Mouse (Mus musculus): ENCODE results near the gene Lrrc36. TPM values are rescaled to one million over a fixed set of nuclear protein-coding genes. Genes with fewer than 3 reads are reported as not detected.

The Lrrc36 gene
- polyA plus RNA-seq, 1 experiment from 2014 or later, result 0.17 TPM

DNA sequence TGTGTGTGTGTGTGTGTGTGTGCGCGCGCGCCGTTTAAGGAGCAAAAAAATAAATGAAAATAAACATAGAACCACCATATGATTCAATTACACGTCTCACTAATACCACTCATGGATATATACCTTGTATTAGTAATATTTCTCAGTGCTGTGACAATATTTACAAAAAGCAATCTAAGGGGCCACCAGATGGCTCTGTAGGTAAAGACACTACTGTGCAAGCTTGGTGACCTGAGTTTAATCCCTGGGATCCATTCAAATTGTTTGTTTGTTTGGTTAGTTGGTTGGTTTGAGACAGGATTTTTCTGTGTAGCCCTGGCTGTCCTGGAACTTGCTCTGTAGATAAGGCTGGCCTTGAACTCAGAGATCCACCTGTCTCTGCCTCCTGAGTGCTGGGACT is 3.4 kb upstream of the Lrrc36 start:
- Histone ChIP-seq H3K9ac (ENCODE audit: low read length) (no peak overlapping the region), H3K4me2 (ENCODE audit: low read depth, low read length) (no peak overlapping the region), H3K4me1 (ENCODE audit: control insufficient read depth, insufficient read depth, low read length) (0 out of 2 replicates have a peak, but pooled peaks cover 12% of the 10 kb centered on the region), H3K4me3 (replicated peaks; ENCODE audit: low read length) (no peak overlapping the region), H3K27me3 (ENCODE audit: control insufficient read depth, insufficient read depth, low read length) (peaks cover 16% of the 10 kb centered on the region; the same call in 1 of the 2 replicates), H3K9me3 (replicated peaks; ENCODE audit: control insufficient read depth, low read length) (no peaks in the 10 kb centered on the region), H3K36me3 (ENCODE audit: control insufficient read depth, insufficient read depth, low read length) (no peaks in the 10 kb centered on the region), H3K27ac (ENCODE audit: low read length) (no peak overlapping the region)
- no peak for ATAC-seq (ENCODE audit: insufficient read depth, low FRiP score)
- WGBS, result 90% methylated on average over 6 of the region's 6 CpGs

DNA sequence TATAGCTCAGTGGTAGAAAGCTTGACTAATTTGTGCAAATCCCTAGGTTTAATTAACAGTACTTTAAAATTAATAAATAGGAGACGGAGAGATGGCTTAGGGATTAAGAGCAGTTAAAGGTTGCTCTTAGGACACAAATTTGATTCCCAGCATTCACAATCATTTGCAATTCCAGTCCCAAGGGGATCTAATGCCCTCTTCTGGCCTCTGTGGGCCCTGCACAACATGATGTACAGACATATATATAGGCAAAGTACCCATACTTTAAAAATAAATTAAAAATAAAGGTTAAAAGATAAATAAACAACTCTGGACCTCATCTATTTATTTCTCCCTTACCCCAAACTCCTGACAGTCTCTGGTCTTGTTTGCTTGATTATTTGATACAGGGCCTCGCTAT is 5.6 kb downstream of the Lrrc36 start:
- Histone ChIP-seq H3K4me3 (replicated peaks; ENCODE audit: low read length) (no peak overlapping the region), H3K4me1 (ENCODE audit: control insufficient read depth, insufficient read depth, low read length) (no peaks in the 10 kb centered on the region), H3K27ac (ENCODE audit: low read length) (no peak overlapping the region), H3K9ac (ENCODE audit: low read length) (no peak overlapping the region), H3K36me3 (ENCODE audit: control insufficient read depth, insufficient read depth, low read length) (no peaks in the 10 kb centered on the region), H3K9me3 (replicated peaks; ENCODE audit: control insufficient read depth, low read length) (no peaks in the 10 kb centered on the region), H3K27me3 (ENCODE audit: control insufficient read depth, insufficient read depth, low read length) (peaks cover 6% of the 10 kb centered on the region; the same call in 1 of the 2 replicates), H3K4me2 (ENCODE audit: low read depth, low read length) (no peak overlapping the region)
- WGBS, result 75% methylated on average over 2 of the region's 2 CpGs
- ATAC-seq (ENCODE audit: insufficient read depth, low FRiP score), result no peak

DNA sequence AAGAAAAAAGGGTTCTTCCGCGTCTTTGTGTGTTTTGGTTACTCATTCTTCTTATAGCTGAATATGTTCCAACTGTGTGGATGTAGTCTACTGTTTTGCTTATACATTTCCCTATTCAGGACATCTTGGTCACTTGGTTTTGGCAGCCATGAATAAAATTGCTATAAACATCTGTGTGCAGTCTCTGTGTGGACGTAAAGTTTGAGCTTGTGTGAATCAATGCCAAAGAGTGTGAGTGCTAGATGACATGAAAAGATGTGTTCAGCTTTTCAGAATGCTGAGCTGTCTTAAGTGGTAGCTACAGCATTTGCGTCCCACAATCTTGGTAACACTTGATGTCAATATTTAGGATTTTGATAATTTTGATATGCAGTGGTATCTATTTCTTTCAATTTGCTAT is 6.4 kb downstream of the Lrrc36 start:
- Histone ChIP-seq H3K4me2 (ENCODE audit: low read depth, low read length) (no peak overlapping the region), H3K4me3 (replicated peaks; ENCODE audit: low read length) (no peak overlapping the region), H3K27ac (ENCODE audit: low read length) (no peak overlapping the region), H3K9me3 (replicated peaks; ENCODE audit: control insufficient read depth, low read length) (no peaks in the 10 kb centered on the region), H3K9ac (ENCODE audit: low read length) (no peak overlapping the region), H3K36me3 (ENCODE audit: control insufficient read depth, insufficient read depth, low read length) (no peaks in the 10 kb centered on the region), H3K27me3 (ENCODE audit: control insufficient read depth, insufficient read depth, low read length) (no peaks in the 10 kb centered on the region), H3K4me1 (ENCODE audit: control insufficient read depth, insufficient read depth, low read length) (no peaks in the 10 kb centered on the region)
- ATAC-seq (ENCODE audit: insufficient read depth, low FRiP score), result no peak
- WGBS, result 64% methylated on average over 4 of the region's 4 CpGs

DNA sequence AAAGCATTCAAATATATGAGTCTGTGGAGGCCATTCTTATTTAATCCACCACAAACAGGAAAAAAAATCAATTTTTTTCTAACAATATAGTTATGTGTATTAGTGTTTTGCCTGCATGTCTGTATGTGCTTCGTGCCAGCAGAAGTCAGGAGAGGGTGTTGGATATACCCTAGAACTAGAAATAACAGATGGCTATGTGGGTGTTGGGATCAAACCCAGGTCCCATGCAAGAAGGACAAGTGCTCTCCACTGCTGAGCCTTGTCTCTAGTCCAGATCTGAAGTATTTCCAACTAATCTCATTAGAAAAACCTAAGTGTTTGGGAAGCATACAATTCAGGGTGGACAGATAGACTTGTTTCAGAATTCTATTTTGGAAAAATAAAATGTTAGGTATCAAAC is 8.6 kb downstream of the Lrrc36 start:
- Histone ChIP-seq H3K27me3 (ENCODE audit: control insufficient read depth, insufficient read depth, low read length) (no peaks in the 10 kb centered on the region), H3K27ac (ENCODE audit: low read length) (no peak overlapping the region), H3K4me1 (ENCODE audit: control insufficient read depth, insufficient read depth, low read length) (no peaks in the 10 kb centered on the region), H3K4me3 (replicated peaks; ENCODE audit: low read length) (no peak overlapping the region), H3K36me3 (ENCODE audit: control insufficient read depth, insufficient read depth, low read length) (no peaks in the 10 kb centered on the region), H3K4me2 (ENCODE audit: low read depth, low read length) (no peak overlapping the region), H3K9me3 (replicated peaks; ENCODE audit: control insufficient read depth, low read length) (no peaks in the 10 kb centered on the region), H3K9ac (ENCODE audit: low read length) (no peak overlapping the region)
- WGBS, result 62% methylated on average over 1 of the region's 1 CpGs
- ATAC-seq (ENCODE audit: insufficient read depth, low FRiP score), result no peak

DNA sequence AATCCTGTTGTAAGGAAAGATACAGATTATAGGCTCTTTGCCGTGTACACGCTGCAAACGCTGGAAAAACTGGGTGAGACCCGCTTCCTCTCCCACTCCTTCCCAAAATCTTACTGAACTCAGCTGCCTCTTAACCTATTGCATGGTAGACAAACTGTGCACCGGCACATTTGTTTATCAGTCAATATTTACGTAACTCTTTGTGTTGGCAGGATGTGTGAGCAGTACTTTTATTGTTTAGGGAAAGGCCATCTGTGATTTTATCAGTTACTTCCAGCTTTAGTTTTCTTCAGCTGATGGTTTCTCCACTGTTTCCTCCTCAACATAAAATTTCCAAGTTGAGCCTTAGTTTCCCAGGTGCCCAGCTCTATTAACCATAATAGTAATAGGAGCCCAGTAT is 13.5 kb downstream of the Lrrc36 start:
- no peak overlapping the region for H3K9ac ChIP-seq (ENCODE audit: low read length)
- H3K36me3 ChIP-seq (ENCODE audit: control insufficient read depth, insufficient read depth, low read length), result no peaks in the 10 kb centered on the region
- H3K9me3 ChIP-seq (replicated peaks; ENCODE audit: control insufficient read depth, low read length), result no peaks in the 10 kb centered on the region
- 44% methylated on average over 6 of the region's 6 CpGs for WGBS
- no peak overlapping the region for H3K4me2 ChIP-seq (ENCODE audit: low read depth, low read length)
- H3K4me1 ChIP-seq (ENCODE audit: control insufficient read depth, insufficient read depth, low read length), result no peaks in the 10 kb centered on the region
- no peak for ATAC-seq (ENCODE audit: insufficient read depth, low FRiP score)
- no peaks in the 10 kb centered on the region for H3K27me3 ChIP-seq (ENCODE audit: control insufficient read depth, insufficient read depth, low read length)
- no peak overlapping the region for H3K4me3 ChIP-seq (replicated peaks; ENCODE audit: low read length)
- H3K27ac ChIP-seq (ENCODE audit: low read length), result no peak overlapping the region

DNA sequence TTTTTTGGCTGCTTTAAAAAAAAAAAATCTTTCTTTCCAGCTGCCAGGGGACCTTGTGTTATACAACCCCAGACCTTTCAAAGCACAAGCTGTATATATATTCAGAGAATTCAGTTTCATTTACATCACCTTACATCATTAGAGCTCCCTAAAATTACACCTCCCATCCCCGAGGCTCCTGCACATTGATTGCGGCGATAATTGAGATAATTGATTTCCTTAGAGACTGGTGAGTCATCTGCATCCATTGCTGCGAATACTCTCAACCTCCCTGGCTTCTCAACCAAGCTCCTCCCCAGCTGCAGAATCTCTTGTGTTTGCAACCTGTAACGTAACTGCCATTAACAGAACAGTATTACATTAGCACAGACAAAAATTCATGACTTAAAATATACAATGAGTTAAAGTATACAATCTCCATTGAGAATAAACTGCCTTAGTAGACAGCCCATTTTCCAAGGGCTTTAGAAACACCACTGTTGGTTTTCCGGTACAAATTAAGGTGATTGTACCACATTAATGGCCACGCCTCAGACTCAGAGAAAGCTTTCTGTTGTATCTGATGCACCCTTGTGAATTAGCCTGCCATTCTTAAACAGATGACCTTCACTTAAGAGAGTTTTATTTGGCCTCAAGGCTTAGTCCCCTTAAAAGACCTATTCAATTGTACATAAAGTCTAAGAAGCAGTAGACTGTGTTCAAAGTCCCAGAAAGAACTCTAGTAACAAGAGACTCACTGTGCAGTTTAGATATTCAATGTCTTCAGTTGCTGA is 18.6 kb downstream of the Lrrc36 start:
- 61% methylated on average over 7 of the region's 7 CpGs for WGBS
- Histone ChIP-seq H3K4me1 (ENCODE audit: control insufficient read depth, insufficient read depth, low read length) (0 out of 2 replicates have a peak, but pooled peaks cover 8% of the 10 kb centered on the region), H3K9me3 (replicated peaks; ENCODE audit: control insufficient read depth, low read length) (no peaks in the 10 kb centered on the region), H3K9ac (ENCODE audit: low read length) (no peak overlapping the region), H3K4me3 (replicated peaks; ENCODE audit: low read length) (no peak overlapping the region), H3K27me3 (ENCODE audit: control insufficient read depth, insufficient read depth, low read length) (no peaks in the 10 kb centered on the region), H3K36me3 (ENCODE audit: control insufficient read depth, insufficient read depth, low read length) (no peaks in the 10 kb centered on the region), H3K27ac (ENCODE audit: low read length) (no peak overlapping the region), H3K4me2 (ENCODE audit: low read depth, low read length) (no peak overlapping the region)
- no peak for ATAC-seq (ENCODE audit: insufficient read depth, low FRiP score)

DNA sequence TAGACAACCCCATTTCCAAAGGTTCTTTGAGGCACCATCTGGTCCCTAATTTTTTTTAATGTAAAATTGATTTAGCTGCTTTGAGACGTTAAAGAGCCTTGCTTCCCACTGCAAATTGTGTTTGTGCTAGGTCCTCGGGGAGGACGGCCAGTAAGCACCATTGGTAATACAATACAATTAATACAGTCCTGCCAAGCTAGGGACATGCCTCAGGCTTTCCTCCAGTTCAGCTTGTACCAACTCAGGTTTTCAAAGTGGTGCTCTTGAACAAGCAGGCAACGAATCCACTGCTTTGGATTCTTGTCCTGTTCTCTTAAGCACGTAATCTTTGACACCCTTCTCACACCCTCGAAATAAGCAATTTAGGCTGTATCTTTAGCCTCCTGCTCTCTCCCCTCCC is 19.6 kb downstream of the Lrrc36 start:
- ATAC-seq (ENCODE audit: insufficient read depth, low FRiP score), result no peak
- no peak overlapping the region for H3K4me2 ChIP-seq (ENCODE audit: low read depth, low read length)
- 56% methylated on average over 6 of the region's 6 CpGs for WGBS
- no peaks in the 10 kb centered on the region for H3K36me3 ChIP-seq (ENCODE audit: control insufficient read depth, insufficient read depth, low read length)
- H3K27me3 ChIP-seq (ENCODE audit: control insufficient read depth, insufficient read depth, low read length), result no peaks in the 10 kb centered on the region
- no peak overlapping the region for H3K9ac ChIP-seq (ENCODE audit: low read length)
- H3K4me3 ChIP-seq (replicated peaks; ENCODE audit: low read length), result no peak overlapping the region
- H3K4me1 ChIP-seq (ENCODE audit: control insufficient read depth, insufficient read depth, low read length), result 0 out of 2 replicates have a peak, but pooled peaks cover 8% of the 10 kb centered on the region
- H3K9me3 ChIP-seq (replicated peaks; ENCODE audit: control insufficient read depth, low read length), result no peaks in the 10 kb centered on the region
- H3K27ac ChIP-seq (ENCODE audit: low read length), result no peak overlapping the region

DNA sequence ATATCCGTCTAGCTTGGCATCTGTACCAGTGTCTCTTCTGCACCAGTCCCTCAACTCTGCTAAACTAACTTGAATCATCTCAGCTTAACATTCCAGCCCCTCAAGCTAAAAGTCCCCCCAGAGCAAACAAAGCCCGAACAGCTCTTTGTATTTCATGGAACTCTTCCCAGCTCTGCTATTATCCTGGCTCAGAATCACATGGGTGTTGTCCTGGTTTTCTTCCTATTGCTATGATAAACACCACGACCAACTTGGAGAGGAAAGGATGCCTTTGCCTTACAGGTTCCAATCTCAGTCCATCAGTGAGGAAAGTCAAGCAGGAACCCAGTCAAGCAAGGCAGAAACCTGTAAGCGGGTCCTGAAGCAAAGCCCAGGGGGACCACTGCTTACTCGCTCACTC is 20.1 kb downstream of the Lrrc36 start:
- WGBS, result 43% methylated on average over 5 of the region's 5 CpGs
- H3K27ac ChIP-seq (ENCODE audit: low read length), result no peak overlapping the region
- H3K9me3 ChIP-seq (replicated peaks; ENCODE audit: control insufficient read depth, low read length), result no peaks in the 10 kb centered on the region
- no peak overlapping the region for H3K4me2 ChIP-seq (ENCODE audit: low read depth, low read length)
- no peaks in the 10 kb centered on the region for H3K27me3 ChIP-seq (ENCODE audit: control insufficient read depth, insufficient read depth, low read length)
- H3K9ac ChIP-seq (ENCODE audit: low read length), result no peak overlapping the region
- ATAC-seq (ENCODE audit: insufficient read depth, low FRiP score), result no peak
- no peak overlapping the region for H3K4me3 ChIP-seq (replicated peaks; ENCODE audit: low read length)
- 0 out of 2 replicates have a peak, but pooled peaks cover 8% of the 10 kb centered on the region for H3K4me1 ChIP-seq (ENCODE audit: control insufficient read depth, insufficient read depth, low read length)
- no peaks in the 10 kb centered on the region for H3K36me3 ChIP-seq (ENCODE audit: control insufficient read depth, insufficient read depth, low read length)

DNA sequence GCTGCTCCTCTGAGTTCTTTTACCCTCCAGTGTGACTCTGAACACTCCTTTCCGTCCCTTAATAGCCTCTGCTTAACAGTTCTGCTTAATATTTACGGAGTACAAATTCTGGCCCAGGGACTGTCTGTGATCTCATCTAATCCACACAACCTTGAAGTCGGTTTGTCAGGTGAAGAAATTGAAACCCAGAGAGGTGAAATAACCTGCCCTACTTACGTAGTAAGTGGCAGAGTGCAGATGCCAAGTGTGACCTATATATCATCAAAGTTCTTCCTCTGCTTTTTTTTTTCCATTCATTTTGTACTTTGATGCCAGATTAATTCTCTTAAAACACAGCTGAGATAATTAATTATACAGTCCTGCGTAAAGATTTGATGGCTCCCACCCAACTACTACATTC is 20.8 kb downstream of the Lrrc36 start:
- H3K4me1 ChIP-seq (ENCODE audit: control insufficient read depth, insufficient read depth, low read length), result 0 out of 2 replicates have a peak, but pooled peaks cover 8% of the 10 kb centered on the region
- H3K9ac ChIP-seq (ENCODE audit: low read length), result no peak overlapping the region
- no peak overlapping the region for H3K4me2 ChIP-seq (ENCODE audit: low read depth, low read length)
- WGBS, result 47% methylated on average over 5 of the region's 5 CpGs
- no peaks in the 10 kb centered on the region for H3K27me3 ChIP-seq (ENCODE audit: control insufficient read depth, insufficient read depth, low read length)
- no peak overlapping the region for H3K27ac ChIP-seq (ENCODE audit: low read length)
- H3K36me3 ChIP-seq (ENCODE audit: control insufficient read depth, insufficient read depth, low read length), result no peaks in the 10 kb centered on the region
- no peaks in the 10 kb centered on the region for H3K9me3 ChIP-seq (replicated peaks; ENCODE audit: control insufficient read depth, low read length)
- no peak overlapping the region for H3K4me3 ChIP-seq (replicated peaks; ENCODE audit: low read length)
- ATAC-seq (ENCODE audit: insufficient read depth, low FRiP score), result no peak
